In the genomic region with DNA sequence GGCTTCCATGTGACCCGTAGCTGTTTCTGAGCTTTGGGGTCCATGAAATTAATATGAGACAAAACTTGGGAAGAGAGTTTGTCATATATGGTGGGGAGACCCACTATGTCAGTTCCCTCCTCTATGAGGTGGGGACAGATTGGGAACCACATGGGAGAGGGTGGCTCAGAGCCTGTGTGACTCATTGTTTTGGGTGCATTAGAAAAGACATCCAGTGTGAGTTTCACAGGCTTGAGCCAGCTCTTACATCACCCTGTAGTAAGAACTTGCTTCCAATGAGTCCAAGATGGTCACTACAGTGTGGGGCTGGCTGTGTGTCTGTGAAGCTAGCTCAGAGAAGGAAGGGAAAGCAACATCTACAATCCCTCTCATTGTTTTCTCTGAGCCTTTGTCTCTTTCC, we compare ENCODE assay signal across 19 mouse cellular contexts.
A peak's percentile ranks its signal among the peaks of the same experiment; 100 is the strongest.
DNase-seq lines count a peak whose midpoint lies in the region; ATAC-seq lines count a peak whose summit lies in the region.
"Had no signal": no experiment of that assay in that cellular context is flagged by ENCODE, and none has a peak within 500 bp of the region (broad histone marks: within the 10 kb centered on the region; RNA-seq: fewer than 3 reads in every experiment).

No protein-coding gene starts in this region.

- H3K9me3 ChIP-seq in forebrain, embryonic 14.5 days (replicated peaks; ENCODE audit: control insufficient read depth, low read length): no peaks in the 10 kb centered on the region
- no peaks in the 10 kb centered on the region for H3K9me3 ChIP-seq in forebrain, embryonic 10.5 days
- H3K9me3 ChIP-seq in hindbrain, embryonic 14.5 days (ENCODE audit: control insufficient read depth, low read length): no peaks in the 10 kb centered on the region
- no peaks in the 10 kb centered on the region for H3K9me3 ChIP-seq in hindbrain, embryonic 11.5 days (ENCODE audit: control insufficient read depth, low read length)
- H3K9me3 ChIP-seq: heart, embryonic 10.5 days; liver, embryonic 15.5 days; midbrain, embryonic 13.5 days had no signal

- H3K4me2 ChIP-seq in forebrain, embryonic 14.5 days (ENCODE audit: low read length): no peak overlapping the region
- H3K4me2 ChIP-seq in hindbrain, embryonic 14.5 days (replicated peaks): no peak overlapping the region
- no peak overlapping the region for H3K4me2 ChIP-seq in hindbrain, embryonic 11.5 days (replicated peaks; ENCODE audit: low read depth, low read length)
- H3K4me2 ChIP-seq: liver, embryonic 15.5 days; midbrain, embryonic 13.5 days had no signal

- H3K4me3 ChIP-seq in forebrain, embryonic 14.5 days (ENCODE audit: low read depth, low read length): no peak overlapping the region
- no peak overlapping the region for H3K4me3 ChIP-seq in forebrain, embryonic 10.5 days
- H3K4me3 ChIP-seq in hindbrain, embryonic 14.5 days (replicated peaks; ENCODE audit: low read length): no peak overlapping the region
- H3K4me3 ChIP-seq in hindbrain, embryonic 11.5 days (ENCODE audit: low read depth, low read length): no peak overlapping the region
- H3K4me3 ChIP-seq: heart, embryonic 10.5 days; liver, embryonic 15.5 days; midbrain, embryonic 13.5 days; myocyte had no signal

- no peak overlapping the region for H3K27ac ChIP-seq in forebrain, embryonic 14.5 days (ENCODE audit: low read depth, low read length)
- no peak overlapping the region for H3K27ac ChIP-seq in forebrain, embryonic 10.5 days
- peak overlapping the region; percentile 66; the same call in 1 of the 2 replicates for H3K27ac ChIP-seq in hindbrain, embryonic 14.5 days
- H3K27ac ChIP-seq in hindbrain, embryonic 11.5 days (ENCODE audit: low read depth, low read length): no peak overlapping the region
- H3K27ac ChIP-seq: heart, embryonic 10.5 days; liver, embryonic 15.5 days; midbrain, embryonic 13.5 days had no signal

- H3K4me1 ChIP-seq in forebrain, embryonic 14.5 days (ENCODE audit: control insufficient read depth, insufficient read depth, low read length): no peaks in the 10 kb centered on the region
- H3K4me1 ChIP-seq in forebrain, embryonic 10.5 days: no peaks in the 10 kb centered on the region
- no peaks in the 10 kb centered on the region for H3K4me1 ChIP-seq in hindbrain, embryonic 14.5 days (replicated peaks; ENCODE audit: control insufficient read depth, insufficient read depth, low read length)
- H3K4me1 ChIP-seq in hindbrain, embryonic 11.5 days (replicated peaks; ENCODE audit: control insufficient read depth, insufficient read depth, low read length): no peaks in the 10 kb centered on the region
- H3K4me1 ChIP-seq: heart, embryonic 10.5 days; liver, embryonic 15.5 days; midbrain, embryonic 13.5 days had no signal

- DNase-seq in forebrain, embryonic 14.5 days (ENCODE audit: low spot score): peak; percentile 15
- no peak for DNase-seq in forebrain, embryonic 10.5 days (ENCODE audit: extremely low spot score, low spot score)
- DNase-seq in hindbrain, embryonic 14.5 days (ENCODE audit: low spot score): no peak
- DNase-seq in hindbrain, embryonic 11.5 days (ENCODE audit: low spot score): no peak
- peak; percentile 9 for DNase-seq in retina, postnatal 1 day
- no peak for DNase-seq in retina, embryonic 14.5 days (ENCODE audit: low spot score)
- no peak for DNase-seq in embryo, embryonic 11 days
- DNase-seq: adrenal gland, postnatal 25 days; cerebellum, adult 9-10 months; gastrocnemius, postnatal 14 days; kidney, postnatal 4 days; right cerebral cortex, postnatal 14 days; thymus, postnatal 14 days had no signal

- H3K36me3 ChIP-seq in forebrain, embryonic 14.5 days (ENCODE audit: control insufficient read depth, insufficient read depth, low read length): no peaks in the 10 kb centered on the region
- H3K36me3 ChIP-seq in forebrain, embryonic 10.5 days (replicated peaks): no peaks in the 10 kb centered on the region
- H3K36me3 ChIP-seq in hindbrain, embryonic 14.5 days (replicated peaks; ENCODE audit: control insufficient read depth, insufficient read depth): no peaks in the 10 kb centered on the region
- H3K36me3 ChIP-seq in hindbrain, embryonic 11.5 days (ENCODE audit: control insufficient read depth, insufficient read depth, low read length): no peaks in the 10 kb centered on the region
- H3K36me3 ChIP-seq: heart, embryonic 10.5 days; liver, embryonic 15.5 days; midbrain, embryonic 13.5 days had no signal

- 81% methylated on average over 1 of the region's 1 CpGs for WGBS in forebrain, embryonic 14.5 days
- 80% methylated on average over 1 of the region's 1 CpGs for WGBS in forebrain, embryonic 10.5 days
- WGBS in hindbrain, embryonic 14.5 days: 86% methylated on average over 1 of the region's 1 CpGs
- WGBS in hindbrain, embryonic 11.5 days: 92% methylated on average over 1 of the region's 1 CpGs

- H3K9ac ChIP-seq in forebrain, embryonic 14.5 days (ENCODE audit: low read length): no peak overlapping the region
- no peak overlapping the region for H3K9ac ChIP-seq in hindbrain, embryonic 14.5 days
- no peak overlapping the region for H3K9ac ChIP-seq in hindbrain, embryonic 11.5 days (ENCODE audit: low read depth, low read length)
- H3K9ac ChIP-seq: liver, embryonic 15.5 days; midbrain, embryonic 13.5 days had no signal

- H3K27me3 ChIP-seq in forebrain, embryonic 14.5 days (replicated peaks; ENCODE audit: control insufficient read depth, insufficient read depth, low read length): no peaks in the 10 kb centered on the region
- no peaks in the 10 kb centered on the region for H3K27me3 ChIP-seq in forebrain, embryonic 10.5 days (ENCODE audit: poor library complexity, severe bottlenecking)
- no peaks in the 10 kb centered on the region for H3K27me3 ChIP-seq in hindbrain, embryonic 14.5 days (ENCODE audit: control insufficient read depth, insufficient read depth, low read length)
- no peaks in the 10 kb centered on the region for H3K27me3 ChIP-seq in hindbrain, embryonic 11.5 days (ENCODE audit: control insufficient read depth, insufficient read depth, low read length)
- H3K27me3 ChIP-seq: CH12.LX; liver, embryonic 15.5 days; midbrain, embryonic 13.5 days had no signal

- peak; percentile 42; the same call in 1 of the 2 replicates for ATAC-seq in forebrain, embryonic 14.5 days
- no peak for ATAC-seq in hindbrain, embryonic 14.5 days (ENCODE audit: low FRiP score)
- ATAC-seq in hindbrain, embryonic 11.5 days (ENCODE audit: low FRiP score): no peak
- ATAC-seq: lung, postnatal 0 days; midbrain, embryonic 13.5 days had no signal

Comparison
In these comparisons a context has a peak if more than half of its experiments do, and no peak if none do; other contexts are left out.
1. DNase-seq: peak in forebrain, embryonic 14.5 days (single experiment) and retina, postnatal 1 day (single experiment); none in forebrain, embryonic 10.5 days (single experiment), hindbrain, embryonic 14.5 days (single experiment), hindbrain, embryonic 11.5 days (single experiment), retina, embryonic 14.5 days (single experiment) and embryo, embryonic 11 days (single experiment).